Mouse (Mus musculus) frontal cortex, postnatal 25 days (tissue): ENCODE measurements around the gene Gm4491.

Experiments used
- DNase-seq, 2 experiments: peaks; one replicate each; pipeline ENCODE4 v3.0.0; 2022; ENCODE audit warnings: low spot score in 2 of 2

Gene Gm4491

DNA sequence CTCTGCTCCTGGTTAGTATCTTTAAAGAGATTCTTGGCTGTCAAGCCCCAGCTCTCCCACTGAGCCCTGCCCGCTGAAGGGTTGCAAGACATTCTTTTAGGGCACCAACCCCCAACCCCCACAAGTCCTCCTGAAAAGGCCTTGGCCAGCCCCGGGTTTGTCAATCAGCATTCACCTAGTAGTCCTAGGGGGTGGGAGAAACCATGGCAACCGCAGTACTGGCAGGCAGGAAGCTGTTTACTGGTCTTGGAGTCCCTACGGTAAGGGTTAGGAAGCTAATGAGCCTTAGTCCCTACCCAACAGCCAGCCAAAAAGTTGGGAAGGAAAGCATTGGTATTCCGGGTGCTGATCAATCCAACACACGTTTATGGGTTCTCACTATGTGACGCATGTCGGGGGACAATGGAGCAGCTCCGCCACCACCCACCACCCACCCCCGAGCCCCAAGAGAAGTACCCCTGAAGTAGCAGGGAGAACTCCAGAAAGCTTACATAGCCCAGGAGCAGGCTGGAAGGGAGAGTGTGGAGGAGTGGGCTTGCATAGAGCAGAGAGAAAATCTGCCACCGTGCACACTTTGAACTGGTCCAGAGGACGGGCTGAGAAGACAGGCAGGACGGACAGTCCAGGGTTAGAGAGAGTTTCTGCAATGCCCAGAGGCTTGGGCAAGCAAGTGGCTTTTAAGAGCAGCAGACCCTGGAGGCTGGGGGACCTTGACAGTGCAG, at the start of gene Gm4491:
Gene Gm4491, minus strand, starts transcription at position 61 of the 722 bp plus-strand sequence.
- peak in 1 of 2 experiments; percentile 34 for DNase-seq

DNA sequence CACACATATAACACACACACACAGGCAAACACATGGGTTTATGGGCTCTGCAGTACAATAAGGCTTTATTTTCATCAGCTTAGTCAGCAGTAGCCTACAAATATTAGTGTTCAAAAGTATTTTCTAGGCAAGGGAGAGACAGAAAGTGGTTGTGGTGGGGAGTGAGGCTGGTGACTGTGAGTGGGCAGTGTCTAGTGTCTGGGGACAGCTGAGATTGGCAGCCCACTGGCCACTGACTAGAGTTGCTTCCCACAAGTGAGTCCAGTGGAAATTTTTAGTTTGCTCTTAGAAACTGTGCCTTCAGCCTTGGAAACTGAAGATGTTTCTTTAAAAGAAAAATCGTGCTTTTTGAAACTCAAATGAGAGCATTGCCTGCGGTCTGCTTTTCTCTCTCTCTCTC, 46.1 kb upstream of the Gm4491 start:
- DNase-seq, result no peak

DNA sequence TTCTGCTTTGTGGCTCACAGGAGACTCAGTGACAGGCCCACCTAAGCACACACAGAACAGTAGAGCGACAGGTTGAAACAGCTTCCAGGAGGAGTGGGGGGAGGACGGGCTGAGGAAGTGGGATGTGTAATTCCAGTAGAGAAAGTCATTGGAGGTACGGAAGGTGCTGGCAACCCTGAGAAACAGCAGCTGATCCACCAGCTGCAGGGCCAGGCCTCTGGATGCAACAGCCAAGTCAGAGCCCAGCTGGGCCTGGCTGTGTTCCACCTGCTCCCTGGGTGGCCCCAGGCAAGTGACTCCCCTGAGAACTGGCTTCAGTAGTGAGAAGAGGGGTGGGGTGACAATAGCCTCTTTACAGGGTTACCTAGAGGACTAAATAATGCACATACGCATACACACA, 45.5 kb upstream of the Gm4491 start:
- no peak for DNase-seq

DNA sequence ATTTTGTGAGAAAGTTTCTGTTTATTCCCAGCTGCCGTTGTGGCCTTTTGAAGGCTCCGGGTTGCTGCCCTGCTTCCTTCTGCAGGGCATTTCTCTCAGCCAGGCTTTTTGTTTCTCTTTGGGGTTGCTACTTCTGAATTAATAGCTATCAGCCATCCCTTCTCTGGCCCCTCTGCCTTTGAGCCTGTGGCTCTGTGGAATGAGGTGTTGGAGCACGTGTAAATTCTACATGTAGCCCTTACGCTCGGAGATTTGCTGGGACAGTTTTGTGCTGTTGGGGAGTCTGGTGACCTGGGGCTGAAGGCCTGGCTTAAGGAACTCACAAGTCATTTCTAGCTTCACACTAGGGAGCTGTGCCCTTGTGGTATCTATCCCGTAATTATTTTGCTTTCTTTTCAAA, 39.2 kb upstream of the Gm4491 start:
- no peak for DNase-seq

DNA sequence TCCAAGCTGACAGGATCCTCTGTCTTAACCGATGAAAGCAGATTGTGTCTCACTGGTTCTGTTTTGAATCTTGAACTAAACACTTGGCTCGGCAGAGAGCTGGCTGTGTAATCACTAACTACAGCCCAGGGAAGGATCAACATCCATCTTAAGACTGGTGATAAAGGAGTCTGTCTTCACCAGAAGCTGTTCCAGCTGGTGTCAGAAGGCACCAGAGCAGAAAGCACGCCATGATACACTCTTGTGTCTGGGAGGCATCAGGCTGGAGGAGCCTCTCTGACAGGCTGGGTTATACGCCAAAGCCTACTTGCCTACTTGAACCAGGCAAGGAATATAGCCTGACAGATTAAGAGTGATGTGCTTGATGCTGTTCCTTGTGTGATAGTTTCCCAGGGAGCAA, 30.1 kb upstream of the Gm4491 start:
- no peak for DNase-seq

DNA sequence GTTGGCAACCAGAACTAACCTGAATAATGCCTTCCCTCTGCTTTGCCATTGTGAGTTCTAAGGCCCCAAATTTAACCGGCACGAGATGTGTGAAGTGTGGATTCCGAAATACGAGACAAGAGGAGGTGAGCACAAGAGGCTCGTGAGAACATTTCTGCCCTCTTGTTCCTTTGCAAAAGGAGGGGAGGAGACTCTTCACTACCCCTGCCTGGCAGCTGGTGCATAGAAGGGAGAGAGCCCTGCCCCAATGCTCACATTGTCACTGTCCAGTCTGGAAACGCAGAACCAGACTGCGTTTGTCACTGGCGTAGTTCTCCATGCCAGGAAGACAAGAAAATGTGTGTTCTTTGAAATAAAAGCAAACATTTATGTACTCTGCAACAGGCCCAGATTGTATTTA, 19.6 kb upstream of the Gm4491 start:
- DNase-seq, result no peak

DNA sequence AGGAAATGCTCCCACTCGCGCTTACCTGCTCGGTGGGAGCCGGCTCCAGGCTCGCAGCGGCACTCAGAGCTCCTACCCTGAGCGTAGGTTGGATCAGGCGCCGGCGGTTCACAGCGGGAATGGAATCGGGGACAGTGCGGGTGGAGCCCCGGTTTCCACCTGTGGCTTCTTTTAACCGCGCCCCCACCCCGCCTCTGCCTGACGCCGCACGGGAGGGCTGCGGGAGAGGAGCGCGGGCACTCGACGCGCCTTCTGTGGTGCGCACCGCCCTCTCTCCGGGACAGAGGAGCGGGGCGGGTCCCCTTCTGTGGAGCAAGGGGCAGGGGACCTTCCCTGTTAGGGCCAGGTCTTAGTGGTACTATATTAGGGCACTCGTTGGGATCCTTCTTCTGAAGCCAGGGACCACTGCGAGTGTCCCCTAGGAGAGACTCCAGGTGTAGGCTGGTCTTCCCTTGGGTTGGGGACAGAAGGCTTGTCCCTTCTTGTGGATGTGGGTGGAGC, 17.5 kb upstream of the Gm4491 start, which contains the start of gene Gjb6:
Gene Gjb6, minus strand, starts transcription at position 451 of the 501 bp plus-strand sequence.
- no peak for DNase-seq

DNA sequence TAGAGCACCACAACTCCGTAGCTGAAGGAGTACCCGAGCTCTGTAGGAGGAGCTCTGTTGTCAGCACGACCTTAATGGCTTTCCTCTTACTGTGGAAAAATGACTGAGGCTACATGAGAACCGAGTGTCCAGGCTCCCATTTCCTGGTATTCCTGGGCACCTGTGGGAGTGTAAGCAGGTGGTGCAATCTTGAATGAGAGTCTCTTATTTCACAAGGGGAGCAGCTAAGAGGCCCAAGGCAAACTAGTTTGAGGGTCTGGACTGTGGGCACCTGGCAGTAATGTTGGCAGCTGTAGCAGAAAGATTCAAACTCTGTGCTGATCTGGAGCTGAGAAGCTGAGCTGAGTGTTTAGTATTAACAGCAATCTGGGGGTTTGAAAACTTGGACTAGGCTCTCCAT, 11.7 kb upstream of the Gm4491 start:
- no peak for DNase-seq

DNA sequence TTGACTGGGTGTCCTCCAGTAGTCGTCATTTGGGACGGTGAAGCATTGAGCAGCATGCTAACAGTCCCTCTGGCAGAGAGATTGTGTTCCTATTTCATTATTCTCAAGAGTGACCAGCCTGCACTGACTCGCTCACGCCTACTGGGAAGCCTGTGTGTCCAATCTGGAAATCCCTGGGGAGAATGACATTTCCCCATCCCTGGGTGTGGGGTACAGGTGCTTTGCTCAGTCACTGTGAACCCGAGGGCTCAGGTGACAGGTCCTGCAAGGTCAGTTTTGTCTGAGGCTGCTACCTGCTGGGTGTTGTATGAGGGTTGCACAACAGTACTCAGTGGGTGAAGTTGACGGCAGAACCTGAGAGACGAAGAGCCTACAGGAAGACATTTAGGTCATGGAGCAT, 6.6 kb upstream of the Gm4491 start:
- no peak for DNase-seq

DNA sequence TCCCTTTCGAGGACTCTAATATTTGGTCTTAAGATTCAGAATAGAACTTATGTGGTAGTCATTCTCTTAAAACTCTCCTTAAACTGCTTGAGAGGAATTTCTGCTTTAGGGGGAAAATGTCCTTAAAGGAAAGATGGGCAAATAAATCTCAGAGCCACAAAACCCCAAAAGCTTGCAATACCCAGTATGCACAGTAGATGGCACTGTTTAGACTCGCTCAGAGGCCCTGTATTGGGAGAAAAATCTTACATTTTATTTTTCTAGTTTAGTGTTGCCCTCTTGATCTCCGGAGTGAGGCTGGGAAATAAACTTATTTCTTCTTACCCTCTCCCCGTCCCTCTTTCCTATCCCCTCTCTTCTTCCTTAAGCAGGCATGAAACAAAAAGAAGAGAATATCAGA, 6.5 kb downstream of the Gm4491 start:
- DNase-seq, result peak in 1 of 2 experiments; percentile 27

DNA sequence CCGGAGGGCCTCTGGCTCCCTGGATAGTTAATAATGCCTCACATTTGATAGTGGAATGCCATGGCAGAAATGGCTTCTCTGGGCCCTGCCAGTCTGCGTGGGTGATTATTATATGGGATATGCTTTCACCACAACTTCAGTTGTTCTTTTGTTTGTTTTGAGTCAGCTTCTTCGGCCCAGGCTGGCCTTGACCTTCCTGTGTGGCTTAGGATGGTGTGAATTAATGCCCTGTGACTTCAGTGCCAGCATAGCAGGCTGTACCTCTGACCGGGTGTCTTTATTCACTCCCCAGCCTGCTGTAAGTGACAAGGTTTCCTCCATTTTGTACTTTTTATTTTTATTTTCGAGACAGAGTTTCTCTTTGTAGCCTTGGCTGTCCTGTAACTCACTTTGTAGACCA, 7.8 kb downstream of the Gm4491 start:
- no peak for DNase-seq

DNA sequence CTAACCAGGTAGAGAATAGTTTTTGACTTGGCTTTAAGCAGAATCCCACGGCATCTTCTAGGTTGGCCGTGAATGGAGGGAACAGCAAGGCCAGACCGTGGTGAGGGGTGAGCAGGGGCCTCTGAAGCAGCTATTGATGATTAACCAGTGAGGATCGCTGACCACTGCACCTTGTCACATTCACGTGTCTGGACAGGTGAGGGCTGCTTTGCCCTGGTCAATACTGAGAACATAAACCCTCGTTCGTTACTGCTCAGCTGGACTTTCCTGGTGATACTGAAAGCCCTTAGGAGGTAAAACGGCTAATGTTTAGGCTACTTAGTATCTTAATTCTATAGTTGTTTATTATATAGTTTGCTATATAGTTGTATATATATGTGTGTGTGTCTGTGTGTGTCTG, 8.6 kb downstream of the Gm4491 start:
- no peak for DNase-seq

DNA sequence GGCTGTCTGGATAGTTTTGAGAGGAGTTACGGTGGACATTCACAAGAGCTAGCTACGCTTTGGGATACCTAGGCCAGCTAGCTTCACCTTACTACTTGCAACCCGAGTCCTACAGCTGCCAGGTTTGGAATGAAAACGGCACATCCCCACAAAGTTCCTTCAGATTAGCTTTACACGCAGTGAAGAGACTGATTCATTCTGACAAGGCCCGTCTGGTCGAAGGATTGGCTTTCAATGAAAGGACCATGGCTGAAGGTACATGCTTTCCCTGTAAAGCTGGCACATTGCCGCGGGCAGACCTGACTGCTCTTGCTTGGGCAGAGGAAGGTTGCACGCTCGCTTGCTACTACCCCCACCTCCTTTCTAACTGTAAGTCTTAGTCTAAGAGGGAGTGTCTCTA, 10.0 kb downstream of the Gm4491 start:
- no peak for DNase-seq

DNA sequence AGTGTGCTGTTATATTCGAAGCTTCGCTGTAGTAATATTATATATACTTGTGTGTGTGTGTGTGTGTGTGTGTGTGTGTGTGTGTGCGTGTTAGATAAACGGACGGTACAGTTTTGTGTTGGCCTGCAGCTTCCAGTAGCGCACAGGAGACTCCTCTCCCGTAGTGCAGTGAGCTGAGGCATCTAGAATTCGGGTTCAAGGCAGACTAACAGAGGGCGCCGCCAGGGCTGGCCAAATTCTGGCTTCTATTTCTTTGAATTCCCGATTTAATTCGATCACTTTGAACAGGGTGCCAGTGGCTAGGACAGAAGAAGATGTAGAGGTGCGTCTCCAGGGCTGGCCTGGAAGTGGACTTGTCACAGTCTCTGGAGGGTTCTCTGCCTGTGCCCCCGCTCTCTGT, 10.6 kb downstream of the Gm4491 start:
- DNase-seq, result no peak

DNA sequence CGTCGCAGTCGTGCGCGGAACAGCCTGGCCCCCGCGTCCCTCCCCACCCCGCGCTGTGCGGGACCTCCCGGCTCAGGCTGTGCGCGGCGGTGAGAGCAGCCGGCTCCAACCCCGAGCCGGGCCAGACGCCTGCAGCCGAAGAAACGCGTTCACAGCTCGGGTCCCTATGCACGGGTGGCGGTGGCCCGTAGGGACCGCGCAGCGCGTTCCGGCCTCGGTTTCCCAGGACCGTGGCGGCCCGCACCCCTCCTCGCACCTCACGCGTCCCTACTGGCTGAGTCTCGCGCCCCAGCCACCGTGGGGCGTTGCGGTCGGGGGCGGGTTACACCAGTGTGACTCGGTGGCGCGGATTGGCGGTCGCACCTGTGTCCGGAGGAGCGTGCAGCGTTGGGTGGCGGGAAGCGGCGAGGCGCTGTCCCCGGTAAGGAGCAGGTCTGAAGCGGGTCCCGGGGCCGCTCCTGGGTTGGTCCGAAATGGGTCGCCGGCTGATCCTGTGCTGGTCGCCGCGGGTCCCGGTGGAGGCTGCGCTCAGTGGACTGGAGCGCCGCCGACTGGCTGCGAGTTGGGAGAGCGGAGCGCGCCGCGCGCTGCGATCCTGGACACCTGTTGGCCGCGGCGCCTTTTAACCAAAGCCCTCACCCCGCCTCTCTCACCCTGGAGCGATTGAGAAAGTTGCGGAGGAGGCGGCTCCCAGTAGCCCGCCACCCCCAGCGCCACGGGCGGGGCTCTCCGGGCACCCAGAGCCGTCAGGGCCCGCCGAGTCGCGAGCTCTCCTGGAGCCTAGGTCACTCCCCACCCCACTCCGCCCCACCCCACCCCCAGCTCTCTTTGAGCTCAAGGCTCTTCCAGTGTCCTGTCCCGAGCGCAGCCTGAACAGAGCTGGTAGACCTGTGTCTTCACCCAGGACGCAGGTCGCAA, 11.3 kb downstream of the Gm4491 start, which contains the start of gene Gjb2:
Gene Gjb2, minus strand, starts transcription at position 597 of the 918 bp plus-strand sequence.
- peak in 1 of 2 experiments; percentile 8 for DNase-seq

DNA sequence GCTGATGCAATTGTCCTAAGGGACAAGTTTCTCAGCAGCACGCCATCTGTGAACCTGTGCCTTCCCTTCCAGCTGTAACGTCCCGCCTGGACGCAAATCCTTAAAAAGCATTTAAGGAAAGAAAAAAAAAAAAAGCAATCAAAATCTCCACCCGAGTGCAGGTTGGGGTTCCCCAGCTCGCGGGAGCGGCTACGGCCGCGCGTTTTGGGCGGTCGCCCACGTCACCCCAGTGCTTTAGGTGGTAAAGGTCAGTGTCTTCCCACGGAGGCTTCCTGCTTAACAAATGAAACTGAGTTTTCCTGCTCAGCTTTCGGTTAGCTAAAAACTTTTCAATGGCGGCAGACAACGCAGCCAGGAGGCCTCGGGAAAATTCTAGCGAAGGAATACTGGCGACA, 12.0 kb downstream of the Gm4491 start:
- DNase-seq, result no peak

DNA sequence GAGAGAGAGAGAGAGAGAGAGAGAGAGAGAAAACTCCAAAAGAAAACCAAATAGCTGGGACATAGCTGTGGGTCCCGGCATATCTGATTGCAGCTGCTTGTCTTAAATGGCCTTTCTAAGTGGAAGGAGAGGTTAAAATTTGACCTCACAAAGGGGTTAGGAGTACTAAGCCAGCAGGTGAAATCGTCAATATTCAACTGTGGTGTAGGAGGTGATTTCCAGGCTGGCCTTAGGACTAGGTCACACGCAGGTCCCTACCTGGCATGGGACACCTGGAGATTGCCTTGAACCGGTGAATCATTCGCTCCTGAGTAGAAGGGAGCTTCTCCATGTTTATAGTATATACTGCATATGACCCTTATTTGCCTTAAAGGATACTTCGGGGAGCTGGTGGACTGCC, 12.6 kb downstream of the Gm4491 start:
- DNase-seq, result no peak

DNA sequence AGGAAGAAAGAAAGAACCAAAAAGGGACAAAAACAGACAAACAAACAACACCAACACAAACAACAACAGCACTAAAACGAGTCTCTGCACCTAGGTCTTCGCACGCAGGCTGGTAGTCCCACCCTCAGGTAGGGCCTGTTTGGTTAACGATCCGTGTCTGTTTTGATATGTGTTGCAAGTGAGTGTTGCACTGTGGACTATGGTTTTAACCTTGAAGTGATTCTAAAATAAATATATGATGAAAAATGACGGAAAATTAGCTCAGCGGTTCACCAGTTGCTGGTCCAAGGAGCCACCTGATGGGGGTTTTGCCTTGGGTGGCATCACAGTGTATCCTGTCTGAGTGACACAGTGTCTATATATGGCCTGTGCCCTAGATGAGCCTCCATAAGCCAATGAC, 14.1 kb downstream of the Gm4491 start:
- DNase-seq, result no peak

DNA sequence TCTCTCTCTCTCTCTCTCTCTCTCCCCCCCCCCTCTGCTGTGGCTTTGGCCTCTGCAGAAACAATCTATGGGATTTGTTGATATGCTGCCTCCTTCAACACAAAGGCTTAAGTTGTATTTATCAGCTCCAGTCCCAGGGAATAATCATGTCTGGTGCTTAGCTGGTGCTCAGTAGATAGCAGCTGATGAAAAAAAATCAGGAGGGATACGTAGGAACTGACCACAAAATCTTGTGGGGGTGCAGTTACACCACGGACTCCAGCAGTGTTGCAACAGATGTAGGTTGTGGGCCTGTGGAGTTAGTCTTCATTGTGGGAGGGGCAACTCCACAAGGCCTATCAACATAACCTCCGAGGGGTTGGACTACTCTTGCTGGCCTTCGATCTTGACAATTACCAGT, 19.8 kb downstream of the Gm4491 start:
- no peak for DNase-seq

DNA sequence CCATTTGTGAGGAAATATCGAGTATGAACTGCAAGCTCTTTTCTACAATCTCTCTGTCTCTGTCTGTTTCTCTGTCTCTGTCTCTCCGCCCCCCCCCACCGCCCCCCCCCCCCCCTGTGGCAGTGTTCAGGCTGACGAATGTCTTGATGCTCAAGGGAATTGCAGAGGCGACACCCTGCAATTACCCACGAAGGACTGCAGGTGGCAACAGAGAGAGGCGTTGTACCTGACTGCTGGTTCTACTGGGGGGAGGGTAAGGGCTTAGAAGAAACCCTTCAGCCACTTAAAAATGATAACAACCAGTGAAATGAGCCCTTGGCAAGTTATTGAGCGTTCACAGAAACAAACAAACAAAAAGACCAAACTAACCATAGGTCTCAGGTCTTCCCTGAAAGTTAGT, 22.7 kb downstream of the Gm4491 start:
- peak; percentile 9 to 35 for DNase-seq

DNA sequence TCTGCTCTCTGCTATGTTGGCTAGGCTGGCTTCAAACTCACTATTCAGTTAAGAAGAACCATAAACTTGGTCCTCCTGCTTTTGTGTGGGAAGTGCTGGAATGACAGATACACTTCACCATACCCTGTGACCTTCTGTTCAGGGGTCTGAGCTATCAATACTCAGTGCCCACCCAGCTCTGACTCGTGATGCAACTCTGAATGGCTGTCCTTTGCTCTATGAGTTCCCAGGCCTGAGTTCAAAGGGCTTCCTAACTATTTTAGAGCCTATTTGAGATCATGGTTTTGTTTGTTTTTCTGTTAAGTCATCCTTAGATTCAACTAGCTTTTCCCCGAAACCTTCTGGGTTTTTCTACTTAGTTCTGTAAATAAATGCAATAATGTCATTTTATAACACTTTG, 25.7 kb downstream of the Gm4491 start:
- DNase-seq, result no peak

DNA sequence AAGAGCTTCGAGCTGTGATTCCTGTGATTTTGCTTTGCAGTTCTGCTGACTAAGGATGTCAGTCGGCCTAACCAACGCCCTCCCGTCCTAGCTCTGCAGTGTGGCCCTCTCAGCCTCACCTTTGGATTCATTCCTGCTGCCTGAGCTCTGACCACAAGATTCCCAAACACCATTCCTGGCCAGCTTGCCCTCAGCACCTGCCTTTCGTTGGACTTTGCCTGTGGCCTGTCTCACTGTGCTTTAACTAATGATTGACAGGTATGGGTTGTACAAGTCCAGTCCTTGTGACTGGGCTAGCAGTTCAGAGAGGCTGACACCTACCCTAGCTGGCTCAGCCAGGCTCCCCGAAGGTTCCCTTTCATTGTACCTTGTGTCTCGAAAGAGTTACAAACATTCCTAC, 26.6 kb downstream of the Gm4491 start:
- no peak for DNase-seq

DNA sequence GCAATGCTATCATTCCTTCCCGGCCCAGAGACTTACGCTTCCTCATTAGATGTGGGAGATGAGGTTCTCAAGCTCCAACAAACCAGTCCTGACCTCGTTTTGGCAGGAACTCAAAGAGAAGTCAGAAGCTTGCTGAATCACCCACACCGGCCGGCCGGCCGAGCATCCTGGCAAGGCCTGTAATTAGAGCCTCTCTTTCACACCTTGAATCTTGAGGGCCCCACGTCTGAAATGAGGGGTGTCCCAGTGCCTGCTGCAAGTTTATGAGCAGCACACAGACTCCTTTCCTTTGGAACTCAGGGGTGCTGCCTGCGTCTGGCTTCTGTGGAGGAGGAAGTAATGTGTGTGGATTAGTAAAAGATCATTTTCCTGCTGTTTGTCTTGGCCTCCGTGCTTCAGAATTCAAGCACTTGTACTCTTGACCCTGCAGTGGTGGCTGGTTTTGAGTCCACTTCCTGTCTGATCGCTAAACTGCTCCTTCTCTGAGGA, 31.5 kb downstream of the Gm4491 start:
- DNase-seq, result no peak
